Mouse (Mus musculus) limb, embryonic 13.5 days (tissue): Measurements from ENCODE around the gene Il17a. TPM values are rescaled to one million over a fixed set of nuclear protein-coding genes. Genes with fewer than 3 reads are reported as not detected.
A peak's percentile ranks its signal among the peaks of the same experiment; 100 is the strongest.

Source experiments
- ATAC-seq: fragments of 200-750 bp; cut with Nextera tagmentation; 2 replicates; pipeline ENCODE4 v1.8.0; 2017; ENCODE audit warnings: low read depth, moderate number of reproducible peaks, moderate TSS enrichment; ENCODE audit not compliant: low FRiP score
- H3K27ac ChIP-seq: fragments of 300-500 bp; sonication (generic); 2 replicates; pipeline ENCODE4 v1.5.1; 2015; ENCODE audit warnings: inconsistent platforms, mild to moderate bottlenecking, moderate library complexity
- H3K27me3 ChIP-seq: fragments of 300-500 bp; sonication (generic); 2 replicates; pipeline ENCODE4 v1.6.1; 2015; ENCODE audit warnings: mild to moderate bottlenecking, inconsistent platforms
- H3K36me3 ChIP-seq: fragments of 300-500 bp; sonication (generic); 2 replicates; pipeline ENCODE4 v1.6.1; 2015; ENCODE audit warnings: inconsistent platforms, mild to moderate bottlenecking, moderate library complexity
- H3K4me1 ChIP-seq: fragments of 300-500 bp; sonication (generic); 2 replicates; pipeline ENCODE4 v1.6.1; 2015; ENCODE audit warnings: inconsistent platforms
- H3K4me2 ChIP-seq: fragments of 300-500 bp; sonication (generic); replicated peaks from 2 replicates; pipeline ENCODE4 v1.6.1; 2015; ENCODE audit warnings: inconsistent platforms, mild to moderate bottlenecking, moderate library complexity
- H3K4me3 ChIP-seq: fragments of 300-500 bp; sonication (generic); 2 replicates; pipeline ENCODE4 v1.5.1; 2015; ENCODE audit warnings: moderate library complexity, mild to moderate bottlenecking, inconsistent platforms
- H3K9ac ChIP-seq: fragments of 300-500 bp; sonication (generic); 2 replicates; pipeline ENCODE4 v1.6.1; 2015; ENCODE audit warnings: mild to moderate bottlenecking, inconsistent platforms
- H3K9me3 ChIP-seq: fragments of 300-500 bp; sonication (generic); 2 replicates; pipeline ENCODE4 v1.6.1; 2016; ENCODE audit warnings: inconsistent platforms
- WGBS: fragments of 180-500 bp; shearing (Covaris S2); methylation state at CpG from one replicate; pipeline ENCODE4 v1.1.7; 2015; 5-methylcytosine and 5-hydroxymethylcytosine counted together
- polyA plus RNA-seq: library from polyadenylated mRNA; unstranded; fragments of >200 nt; fragmentation: Nextera tagmentation; extraction: Ambion mirVana; gene quantifications from 2 replicates; pipeline ENCODE4 v1.2.1, GENCODE M21; 2015

The Il17a gene
- not detected in 2 replicates for polyA plus RNA-seq

DNA sequence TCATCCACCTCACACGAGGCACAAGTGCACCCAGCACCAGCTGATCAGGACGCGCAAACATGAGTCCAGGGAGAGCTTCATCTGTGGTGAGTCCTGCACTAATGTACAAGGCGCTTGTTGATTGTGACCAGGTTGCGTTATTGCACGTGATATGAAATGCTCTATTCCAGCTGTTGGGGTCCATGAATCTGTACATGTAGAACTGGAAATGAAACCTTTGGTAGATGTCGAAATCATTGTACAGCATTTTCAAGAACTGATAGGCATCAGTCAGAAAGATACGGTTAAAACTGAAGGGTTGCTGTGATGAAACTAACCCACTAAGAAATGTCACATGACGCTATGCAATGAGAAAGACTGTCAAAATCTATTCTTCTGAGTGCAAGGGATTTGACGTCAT is at the start of gene Il17a:
TSS of gene Il17a (plus strand) at position 3 of the 400 bp plus-strand sequence.
- ATAC-seq, result no peak
- 89% methylated on average over 10 of the region's 10 CpGs for WGBS
- Histone ChIP-seq H3K4me2 (no peak within 1 kb of the TSS), H3K4me1 (no peaks in the 10 kb centered on the region), H3K9me3 (peaks cover 6% of the 10 kb centered on the region), H3K36me3 (no peaks in the 10 kb centered on the region), H3K27ac (no peak within 1 kb of the TSS), H3K4me3 (no peak within 1 kb of the TSS), H3K27me3 (no peaks in the 10 kb centered on the region), H3K9ac (no peak within 1 kb of the TSS)

DNA sequence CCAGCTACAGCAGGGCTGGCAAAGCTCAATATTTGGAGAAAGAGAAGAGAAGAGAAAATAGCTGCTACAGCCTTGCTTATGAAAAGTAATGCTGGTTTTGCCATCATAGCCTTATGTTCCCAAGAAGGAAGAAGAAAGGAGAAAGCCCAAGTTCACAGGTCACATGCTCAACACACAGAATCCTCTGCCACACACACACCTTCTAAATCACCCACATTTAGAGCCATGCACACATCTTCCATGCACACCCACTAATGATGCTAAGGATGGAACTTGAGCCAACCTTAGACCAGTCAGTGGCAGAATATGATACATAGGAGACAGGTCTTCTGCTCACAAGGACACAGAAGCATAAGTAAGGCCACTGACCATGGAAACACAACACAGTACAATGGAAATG is 47.9 kb upstream of the Il17a start:
- no peaks in the 10 kb centered on the region for H3K9me3 ChIP-seq
- H3K4me3 ChIP-seq, result no peak overlapping the region
- no peak for ATAC-seq
- no peak overlapping the region for H3K4me2 ChIP-seq
- no peaks in the 10 kb centered on the region for H3K27me3 ChIP-seq
- no peak overlapping the region for H3K27ac ChIP-seq
- H3K36me3 ChIP-seq, result no peaks in the 10 kb centered on the region
- no peaks in the 10 kb centered on the region for H3K4me1 ChIP-seq
- H3K9ac ChIP-seq, result no peak overlapping the region

DNA sequence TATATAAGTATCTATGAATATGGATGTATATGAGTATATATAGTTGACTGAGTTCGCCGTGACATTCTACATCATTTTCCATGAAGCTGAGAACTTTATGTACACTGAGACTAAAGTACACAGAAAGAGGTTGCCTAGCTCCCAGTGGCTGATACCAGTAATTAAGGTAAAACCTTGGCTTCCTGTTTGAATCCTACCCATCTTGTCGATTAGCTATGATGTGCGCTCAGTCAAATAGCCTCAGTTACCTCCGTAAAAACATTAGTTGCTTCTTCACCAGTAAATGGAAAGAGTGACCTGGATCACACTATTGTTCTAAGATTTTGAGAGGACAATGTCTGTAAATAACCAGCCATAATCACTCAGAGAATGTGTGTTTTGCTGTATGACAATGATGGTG is 47.3 kb upstream of the Il17a start:
- no peak for ATAC-seq
- Histone ChIP-seq H3K4me1 (no peaks in the 10 kb centered on the region), H3K4me3 (no peak overlapping the region), H3K36me3 (no peaks in the 10 kb centered on the region), H3K9ac (no peak overlapping the region), H3K9me3 (no peaks in the 10 kb centered on the region), H3K27me3 (no peaks in the 10 kb centered on the region), H3K27ac (no peak overlapping the region), H3K4me2 (no peak overlapping the region)
- WGBS, result 94% methylated on average over 5 of the region's 5 CpGs

DNA sequence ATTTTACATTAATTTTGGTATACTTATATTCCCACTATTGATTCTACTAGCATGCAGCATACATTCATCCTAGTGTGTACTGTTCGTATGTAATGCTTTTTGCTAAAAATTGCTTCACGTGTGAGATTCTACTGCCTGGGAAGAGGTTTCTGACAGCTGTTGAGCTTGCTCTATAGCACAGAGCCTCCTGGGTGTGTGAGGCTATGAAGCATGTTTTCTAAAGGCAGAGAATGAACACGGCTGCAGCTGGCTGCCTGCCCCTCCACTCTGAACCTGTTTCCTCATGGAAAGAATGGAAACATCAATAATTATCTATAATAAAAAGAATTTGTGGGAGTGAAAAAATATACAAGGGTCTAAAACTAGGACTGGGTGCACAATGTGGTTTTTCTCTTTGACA is 46.9 kb upstream of the Il17a start:
- 74% methylated on average over 3 of the region's 3 CpGs for WGBS
- Histone ChIP-seq H3K9ac (no peak overlapping the region), H3K27ac (no peak overlapping the region), H3K36me3 (no peaks in the 10 kb centered on the region), H3K4me1 (no peaks in the 10 kb centered on the region), H3K27me3 (no peaks in the 10 kb centered on the region), H3K4me2 (no peak overlapping the region), H3K9me3 (no peaks in the 10 kb centered on the region), H3K4me3 (no peak overlapping the region)
- ATAC-seq, result no peak

DNA sequence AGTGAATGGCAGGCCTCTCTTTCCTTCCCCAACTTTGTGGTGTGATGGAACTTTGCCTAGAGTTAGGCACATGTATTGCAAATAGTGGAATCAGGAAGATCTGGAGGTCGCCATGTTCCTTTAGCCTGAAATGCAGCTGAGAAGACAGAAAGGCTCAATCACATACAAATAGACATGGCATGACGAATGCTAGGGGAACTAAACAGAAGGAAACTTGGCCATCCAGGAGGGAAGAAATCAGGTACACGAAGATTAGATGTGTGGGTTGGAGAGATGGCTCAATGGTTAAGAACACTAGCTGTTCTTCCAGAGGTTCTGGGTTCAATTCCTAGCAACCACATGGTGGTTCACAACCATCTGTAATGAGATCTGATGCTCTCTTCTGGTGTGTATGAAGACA is 46.3 kb upstream of the Il17a start:
- Histone ChIP-seq H3K36me3 (no peaks in the 10 kb centered on the region), H3K9ac (no peak overlapping the region), H3K4me2 (no peak overlapping the region), H3K4me1 (no peaks in the 10 kb centered on the region), H3K9me3 (no peaks in the 10 kb centered on the region), H3K4me3 (no peak overlapping the region), H3K27ac (no peak overlapping the region), H3K27me3 (no peaks in the 10 kb centered on the region)
- ATAC-seq, result no peak
- 87% methylated on average over 3 of the region's 3 CpGs for WGBS

DNA sequence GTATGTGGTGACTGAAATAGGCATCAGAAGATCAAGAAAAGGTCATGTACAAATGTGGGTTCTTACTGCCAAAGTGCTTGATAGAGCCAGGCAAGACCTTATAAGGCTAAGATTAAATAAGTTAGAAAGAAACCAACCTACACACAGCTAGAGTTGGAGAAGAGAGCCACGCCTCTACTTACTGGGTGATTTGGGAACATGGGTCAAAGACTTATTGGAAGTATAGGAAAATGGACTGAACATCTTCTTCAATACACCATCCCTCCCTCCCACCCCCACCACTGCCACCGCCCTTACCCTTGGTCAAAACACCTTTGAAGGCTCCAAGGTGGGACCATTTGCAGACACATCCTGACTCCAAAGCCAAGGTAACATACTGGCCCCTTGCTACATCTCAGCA is 45.3 kb upstream of the Il17a start:
- ATAC-seq, result peak; percentile 11; the same call in 1 of the 2 replicates
- H3K9me3 ChIP-seq, result no peaks in the 10 kb centered on the region
- no peak overlapping the region for H3K9ac ChIP-seq
- H3K4me3 ChIP-seq, result no peak overlapping the region
- H3K27me3 ChIP-seq, result no peaks in the 10 kb centered on the region
- H3K36me3 ChIP-seq, result no peaks in the 10 kb centered on the region
- H3K4me2 ChIP-seq, result no peak overlapping the region
- H3K4me1 ChIP-seq, result no peaks in the 10 kb centered on the region
- 91% methylated on average over 2 of the region's 2 CpGs for WGBS
- H3K27ac ChIP-seq, result no peak overlapping the region

DNA sequence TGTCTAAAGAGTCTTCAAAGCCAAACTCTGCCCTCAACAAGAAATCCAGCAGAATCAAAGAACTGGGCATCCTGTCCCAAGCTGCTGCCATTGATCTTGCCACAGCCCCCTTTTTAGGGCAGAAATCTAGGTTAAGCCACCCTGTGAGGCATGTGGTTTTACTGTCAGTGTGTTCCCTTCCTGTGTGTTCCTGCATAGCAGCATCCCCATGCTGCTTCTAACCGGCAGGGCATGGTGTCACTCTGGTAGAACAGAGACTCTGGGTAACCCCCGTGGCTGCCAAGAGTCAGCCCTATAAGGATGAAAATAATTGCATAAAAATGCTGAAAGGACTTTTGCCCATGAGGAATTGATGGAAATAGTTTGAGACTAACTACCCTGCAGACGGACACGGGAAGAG is 44.8 kb upstream of the Il17a start:
- Histone ChIP-seq H3K4me3 (no peak overlapping the region), H3K4me1 (no peaks in the 10 kb centered on the region), H3K9ac (no peak overlapping the region), H3K9me3 (no peaks in the 10 kb centered on the region), H3K27ac (no peak overlapping the region), H3K36me3 (no peaks in the 10 kb centered on the region), H3K27me3 (no peaks in the 10 kb centered on the region), H3K4me2 (no peak overlapping the region)
- WGBS, result 75% methylated on average over 4 of the region's 4 CpGs
- ATAC-seq, result peak; percentile 51; the same call in 1 of the 2 replicates

DNA sequence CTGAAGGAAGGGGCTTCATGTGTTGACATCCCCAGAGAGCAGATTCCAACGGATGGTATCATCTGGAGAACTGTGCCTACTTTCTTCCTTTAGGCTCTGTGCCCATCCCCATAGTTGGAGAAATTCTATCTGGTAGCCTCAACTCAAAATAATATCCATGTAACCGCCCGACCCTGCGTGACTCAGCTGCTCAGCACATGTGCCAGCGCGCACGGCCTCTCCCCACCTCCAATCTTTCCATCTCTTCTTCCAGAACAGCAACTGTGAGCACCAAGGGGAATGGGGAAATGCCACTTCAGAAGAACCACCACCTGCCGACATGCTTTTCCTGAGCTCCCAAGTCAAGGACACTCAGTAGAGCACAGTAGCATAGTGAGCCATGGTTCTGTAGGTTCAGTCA is 39.4 kb upstream of the Il17a start:
- WGBS, result 87% methylated on average over 8 of the region's 8 CpGs
- no peak overlapping the region for H3K4me3 ChIP-seq
- H3K4me1 ChIP-seq, result no peaks in the 10 kb centered on the region
- H3K27me3 ChIP-seq, result no peaks in the 10 kb centered on the region
- H3K9ac ChIP-seq, result no peak overlapping the region
- H3K9me3 ChIP-seq, result no peaks in the 10 kb centered on the region
- no peak overlapping the region for H3K27ac ChIP-seq
- peak; percentile 57; the same call in 1 of the 2 replicates for ATAC-seq
- H3K36me3 ChIP-seq, result no peaks in the 10 kb centered on the region
- H3K4me2 ChIP-seq, result no peak overlapping the region

DNA sequence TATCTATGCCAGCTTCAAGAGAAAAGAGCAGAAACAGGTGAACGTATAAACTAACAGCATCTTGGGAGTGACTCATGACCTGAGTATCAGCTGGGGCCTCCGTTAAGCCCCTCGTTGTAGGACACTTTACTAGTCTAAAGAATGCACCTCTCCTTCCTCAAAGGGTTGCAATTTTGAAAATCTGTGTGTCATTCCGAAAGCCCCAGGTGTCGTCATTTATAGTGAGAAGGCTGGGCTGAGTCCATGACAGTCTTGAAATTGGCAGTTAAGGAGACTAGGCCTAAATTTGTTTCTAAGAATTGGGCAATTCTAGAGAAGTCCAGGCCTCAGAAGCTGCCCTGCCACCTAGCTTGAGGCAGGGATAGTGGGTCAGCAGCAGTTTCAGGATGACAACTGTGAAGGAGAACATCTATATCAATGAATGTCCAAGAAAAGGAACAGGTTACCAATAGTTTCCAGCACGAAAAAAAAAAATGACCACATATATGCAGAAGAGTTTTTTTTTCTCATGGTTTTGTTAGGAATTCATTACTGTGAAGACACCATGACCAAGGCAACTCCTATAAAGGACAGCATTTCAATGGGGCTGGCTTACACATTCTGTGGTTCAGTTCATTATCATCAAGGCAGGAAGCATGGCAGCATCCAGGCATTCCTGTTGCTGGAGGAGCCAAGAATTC is 36.9 kb upstream of the Il17a start:
- H3K9me3 ChIP-seq, result no peaks in the 10 kb centered on the region
- no peak overlapping the region for H3K9ac ChIP-seq
- no peak overlapping the region for H3K4me3 ChIP-seq
- no peaks in the 10 kb centered on the region for H3K4me1 ChIP-seq
- no peaks in the 10 kb centered on the region for H3K36me3 ChIP-seq
- no peak overlapping the region for H3K27ac ChIP-seq
- no peak for ATAC-seq
- WGBS, result 76% methylated on average over 6 of the region's 6 CpGs
- no peaks in the 10 kb centered on the region for H3K27me3 ChIP-seq
- H3K4me2 ChIP-seq, result no peak overlapping the region

DNA sequence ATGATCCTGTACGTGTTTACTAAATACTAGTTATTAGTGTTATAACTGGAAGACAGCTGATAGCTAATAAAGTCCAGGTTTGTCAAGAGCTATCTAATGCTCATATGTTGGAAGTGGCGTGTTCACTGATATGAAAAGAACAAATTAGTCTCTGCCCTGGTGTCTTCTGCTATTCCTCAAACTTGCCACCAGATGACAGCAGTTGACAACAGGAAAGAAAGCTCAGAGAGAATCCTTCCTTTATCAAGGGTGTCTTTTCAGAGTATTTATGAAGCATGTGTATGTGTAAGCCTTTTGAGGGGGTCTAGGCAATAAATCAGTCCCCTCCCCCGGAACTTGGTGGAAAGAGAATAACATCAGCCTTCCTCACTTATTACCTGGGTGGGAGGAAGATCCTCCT is 30.7 kb upstream of the Il17a start:
- Histone ChIP-seq H3K4me3 (no peak overlapping the region), H3K4me1 (no peaks in the 10 kb centered on the region), H3K36me3 (no peaks in the 10 kb centered on the region), H3K9me3 (no peaks in the 10 kb centered on the region), H3K27ac (no peak overlapping the region), H3K27me3 (no peaks in the 10 kb centered on the region), H3K4me2 (no peak overlapping the region), H3K9ac (no peak overlapping the region)
- WGBS, result 71% methylated on average over 3 of the region's 3 CpGs
- ATAC-seq, result no peak

DNA sequence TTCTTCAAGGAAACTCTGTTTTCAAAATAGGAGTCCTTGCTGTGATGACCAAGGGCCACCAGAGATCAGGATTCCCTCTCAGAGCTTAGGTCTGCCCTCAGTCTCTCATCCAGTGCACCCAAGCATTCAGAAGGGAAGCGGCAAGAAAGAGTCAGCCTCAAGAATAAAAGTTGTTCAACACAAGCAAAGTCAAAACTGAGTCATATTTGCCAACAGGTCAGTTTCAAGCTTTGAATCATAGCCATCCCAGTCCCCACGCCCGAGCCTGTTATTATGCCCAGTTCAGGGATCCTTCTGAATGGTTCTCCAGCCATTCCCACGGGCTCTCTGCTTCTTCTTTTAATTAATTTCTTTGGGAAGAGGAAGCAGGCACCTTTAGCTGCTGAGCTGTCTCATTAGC is 5.9 kb downstream of the Il17a start:
- H3K4me2 ChIP-seq, result no peak overlapping the region
- no peak overlapping the region for H3K27ac ChIP-seq
- 78% methylated on average over 4 of the region's 4 CpGs for WGBS
- H3K9ac ChIP-seq, result no peak overlapping the region
- H3K9me3 ChIP-seq, result no peaks in the 10 kb centered on the region
- no peaks in the 10 kb centered on the region for H3K36me3 ChIP-seq
- no peaks in the 10 kb centered on the region for H3K4me1 ChIP-seq
- ATAC-seq, result no peak
- no peaks in the 10 kb centered on the region for H3K27me3 ChIP-seq
- no peak overlapping the region for H3K4me3 ChIP-seq

DNA sequence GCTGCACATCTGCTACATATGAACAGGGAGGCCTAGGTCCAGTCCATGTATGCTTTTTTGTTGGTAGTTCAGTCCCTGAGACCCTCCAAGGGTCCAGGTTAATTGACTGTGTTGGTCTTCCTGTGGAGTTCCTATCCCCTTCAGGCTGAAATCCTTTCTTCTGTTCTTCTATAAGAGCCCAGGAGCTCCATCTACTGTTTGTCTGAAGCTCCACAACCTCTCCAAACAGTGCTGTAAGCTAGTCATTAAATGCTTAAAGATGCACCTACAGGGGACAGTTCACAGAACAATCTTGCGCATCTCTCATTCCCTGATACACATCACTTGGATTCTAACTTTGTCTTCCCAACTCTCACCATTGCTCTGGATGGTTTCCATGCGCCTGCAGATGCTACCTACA is 7.8 kb downstream of the Il17a start:
- Histone ChIP-seq H3K4me2 (no peak overlapping the region), H3K9ac (no peak overlapping the region), H3K27me3 (no peaks in the 10 kb centered on the region), H3K4me3 (no peak overlapping the region), H3K27ac (no peak overlapping the region), H3K36me3 (no peaks in the 10 kb centered on the region), H3K4me1 (no peaks in the 10 kb centered on the region), H3K9me3 (no peaks in the 10 kb centered on the region)
- WGBS, result 91% methylated on average over 2 of the region's 2 CpGs
- ATAC-seq, result no peak

DNA sequence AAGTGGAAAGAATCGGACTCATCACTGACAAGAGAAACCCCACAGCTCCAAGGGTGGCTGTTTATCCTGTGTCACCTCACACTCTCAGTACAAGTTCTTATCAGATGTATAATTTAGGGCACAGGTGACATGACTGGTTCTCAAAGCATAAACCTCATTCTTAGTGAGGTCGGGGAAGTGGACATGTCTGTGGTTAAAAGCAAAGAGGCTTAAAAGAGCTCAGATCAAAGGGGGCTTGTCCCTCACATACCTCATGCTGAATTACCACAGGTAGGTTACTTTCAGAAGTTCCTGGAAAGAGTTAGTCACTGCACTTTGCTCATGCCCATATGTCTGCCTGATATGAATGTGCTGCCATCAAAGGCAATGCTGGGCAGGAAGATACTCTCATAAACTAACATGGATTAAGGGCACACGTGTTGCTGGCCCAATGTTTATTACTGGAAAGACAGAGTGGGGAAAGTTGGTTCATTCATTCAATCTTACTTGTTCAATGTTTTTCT is 9.8 kb downstream of the Il17a start:
- no peak overlapping the region for H3K9ac ChIP-seq
- no peak overlapping the region for H3K4me2 ChIP-seq
- no peak overlapping the region for H3K4me3 ChIP-seq
- no peaks in the 10 kb centered on the region for H3K4me1 ChIP-seq
- no peak for ATAC-seq
- H3K27me3 ChIP-seq, result no peaks in the 10 kb centered on the region
- 63% methylated on average over 3 of the region's 3 CpGs for WGBS
- H3K9me3 ChIP-seq, result no peaks in the 10 kb centered on the region
- H3K36me3 ChIP-seq, result no peaks in the 10 kb centered on the region
- no peak overlapping the region for H3K27ac ChIP-seq
